Mouse (Mus musculus) kidney, postnatal 0 days (tissue): ENCODE data around the gene Cplx1. TPM values are rescaled to one million over a fixed set of nuclear protein-coding genes. Genes with fewer than 3 reads are reported as not detected.

Source experiments
- ATAC-seq: fragments of 200-750 bp; cut with Nextera tagmentation; replicated peaks from 2 replicates; pipeline ENCODE4 v1.8.0; 2017; ENCODE audit warnings: low read depth, moderate number of reproducible peaks, moderate TSS enrichment, moderate library complexity; ENCODE audit not compliant: low FRiP score
- DNase-seq: peaks from one replicate; pipeline ENCODE4 v3.0.0-alpha.2; 2016; ENCODE audit warnings: low spot score
- H3K27ac ChIP-seq: fragments of 300-500 bp; sonication (generic); 2 replicates; pipeline ENCODE4 v1.5.1; 2014; ENCODE audit warnings: mild to moderate bottlenecking
- H3K27me3 ChIP-seq: fragments of 300-500 bp; sonication (generic); 2 replicates; pipeline ENCODE4 v1.6.1; 2014; ENCODE audit warnings: low read length, mixed read lengths; ENCODE audit not compliant: insufficient read depth
- H3K36me3 ChIP-seq: fragments of 300-500 bp; sonication (generic); 2 replicates; pipeline ENCODE4 v1.6.1; 2014; ENCODE audit warnings: low read length, mixed read lengths; ENCODE audit not compliant: insufficient read depth
- H3K4me1 ChIP-seq: fragments of 300-500 bp; sonication (generic); replicated peaks from 2 replicates; pipeline ENCODE4 v1.6.1; 2014; ENCODE audit warnings: antibody characterized with exemption, low read length, mixed read lengths; ENCODE audit not compliant: insufficient read depth
- H3K4me2 ChIP-seq: fragments of 300-500 bp; sonication (generic); 2 replicates; pipeline ENCODE4 v1.6.1; 2014; ENCODE audit warnings: mild to moderate bottlenecking, low read length, moderate library complexity, mixed read lengths
- H3K4me3 ChIP-seq: fragments of 300-500 bp; sonication (generic); replicated peaks from 2 replicates; pipeline ENCODE4 v1.5.1; 2014; ENCODE audit warnings: low read depth, low read length
- H3K9ac ChIP-seq: fragments of 300-500 bp; sonication (generic); 2 replicates; pipeline ENCODE4 v1.6.1; 2014; ENCODE audit warnings: low read depth, low read length
- H3K9me3 ChIP-seq: fragments of 300-500 bp; sonication (generic); replicated peaks from 2 replicates; pipeline ENCODE4 v1.6.1; 2016; ENCODE audit warnings: low read length, inconsistent platforms, mixed read lengths
- CTCF ChIP-seq: IDR thresholded peaks from 2 replicates; pipeline ENCODE4 v1.5.1; 2016; ENCODE audit warnings: antibody characterized with exemption, low read depth, mild to moderate bottlenecking, moderate library complexity
- WGBS: fragments of 180-500 bp; shearing (Covaris S2); extraction: QIAGEN DNeasy Blood & Tissue Kit; methylation state at CpG from one replicate; pipeline ENCODE4 v1.1.7; 2014; 5-methylcytosine and 5-hydroxymethylcytosine counted together
- polyA plus RNA-seq: library from polyadenylated mRNA; unstranded; fragments of >200 nt; fragmentation: Nextera tagmentation; extraction: Ambion mirVana; gene quantifications from 2 replicates; pipeline ENCODE4 v1.2.1, GENCODE M21; 2015

Gene Cplx1
- 0.20 and 0.27 TPM in 2 replicates for polyA plus RNA-seq

GRCm38 (mm10) chr5:108549489-108550206, at the start of gene Cplx1:
Cplx1 (minus strand) TSS chr5:108550024.
- H3K27ac ChIP-seq, result no peak within 1 kb of the TSS
- H3K4me3 ChIP-seq, result 0 out of 2 replicates have a peak within 1 kb of the TSS, but pooled peaks have one; percentile 16
- H3K4me2 ChIP-seq, result peak within 1 kb of the TSS; percentile 54
- DNase-seq (peak; percentile 81), ATAC-seq (peak; percentile 66; the same call in 1 of the 2 replicates)
- H3K9me3 ChIP-seq, result no peaks in the 10 kb centered on the region
- H3K36me3 ChIP-seq, result no peaks in the 10 kb centered on the region
- H3K27me3 ChIP-seq, result 0 out of 2 replicates have a peak, but pooled peaks cover 7% of the 10 kb centered on the region
- no peak within 1 kb of the TSS for H3K9ac ChIP-seq
- WGBS, result under 1% methylated on average over 47 of the region's 56 CpGs
- no peak for TF ChIP-seq CTCF
- no peaks in the 10 kb centered on the region; the same call in 1 of the 2 replicates for H3K4me1 ChIP-seq

- WGBS, result 93% methylated on average over 3 of the region's 3 CpGs
- Histone ChIP-seq H3K36me3 (peaks cover 61% of the 10 kb centered on the region), H3K4me2 (no peak overlapping the region), H3K4me1 (no peaks in the 10 kb centered on the region), H3K9me3 (no peaks in the 10 kb centered on the region), H3K27ac (no peak overlapping the region), H3K27me3 (no peaks in the 10 kb centered on the region), H3K9ac (no peak overlapping the region), H3K4me3 (no peak overlapping the region)
- no peak for TF ChIP-seq CTCF
- ATAC-seq (no peak), DNase-seq (no peak)
Observed at GRCm38 (mm10) chr5:108581361-108581891, 31.6 kb upstream of the Cplx1 start.

- Histone ChIP-seq H3K4me3 (no peak overlapping the region), H3K9ac (no peak overlapping the region), H3K27me3 (no peaks in the 10 kb centered on the region), H3K9me3 (no peaks in the 10 kb centered on the region), H3K4me1 (no peaks in the 10 kb centered on the region), H3K4me2 (no peak overlapping the region), H3K27ac (no peak overlapping the region), H3K36me3 (peaks cover 68% of the 10 kb centered on the region)
- no peak for DNase-seq
- ATAC-seq, result no peak
- TF ChIP-seq CTCF, result no peak
- 88% methylated on average over 6 of the region's 6 CpGs for WGBS
Observed at GRCm38 (mm10) chr5:108573054-108573453, 23.2 kb upstream of the Cplx1 start.

- Histone ChIP-seq H3K4me3 (no peak overlapping the region), H3K36me3 (peaks cover 54% of the 10 kb centered on the region), H3K27ac (no peak overlapping the region), H3K27me3 (no peaks in the 10 kb centered on the region), H3K4me1 (no peaks in the 10 kb centered on the region), H3K4me2 (no peak overlapping the region), H3K9ac (no peak overlapping the region), H3K9me3 (no peaks in the 10 kb centered on the region)
- DNase-seq, result no peak
- ATAC-seq, result no peak
- WGBS, result 95% methylated on average over 1 of the region's 1 CpGs
- TF ChIP-seq CTCF, result no peak
Observed at GRCm38 (mm10) chr5:108570991-108571390, 21.2 kb upstream of the Cplx1 start.

- no peak overlapping the region for H3K4me3 ChIP-seq
- H3K4me2 ChIP-seq, result no peak overlapping the region
- no peaks in the 10 kb centered on the region for H3K27me3 ChIP-seq
- H3K36me3 ChIP-seq, result peaks cover 37% of the 10 kb centered on the region
- no peaks in the 10 kb centered on the region for H3K4me1 ChIP-seq
- H3K9ac ChIP-seq, result no peak overlapping the region
- no peak overlapping the region for H3K27ac ChIP-seq
- no peak for TF ChIP-seq CTCF
- H3K9me3 ChIP-seq, result no peaks in the 10 kb centered on the region
- no peak for DNase-seq
- no peak for ATAC-seq
- 89% methylated on average over 2 of the region's 2 CpGs for WGBS
Observed at GRCm38 (mm10) chr5:108567104-108567503, 17.3 kb upstream of the Cplx1 start.

- Histone ChIP-seq H3K4me3 (no peak overlapping the region), H3K27ac (no peak overlapping the region), H3K27me3 (no peaks in the 10 kb centered on the region), H3K9me3 (no peaks in the 10 kb centered on the region), H3K4me1 (no peaks in the 10 kb centered on the region), H3K4me2 (no peak overlapping the region), H3K9ac (no peak overlapping the region), H3K36me3 (peaks cover 31% of the 10 kb centered on the region)
- WGBS, result 88% methylated on average over 4 of the region's 4 CpGs
- ATAC-seq (no peak), DNase-seq (no peak)
- no peak for TF ChIP-seq CTCF
Observed at GRCm38 (mm10) chr5:108566523-108566922, 16.7 kb upstream of the Cplx1 start.
